Mouse (Mus musculus) erythroblast, adult 5-6 weeks (primary cell): ENCODE measurements around the gene Pspc1. TPM values are rescaled to one million over a fixed set of nuclear protein-coding genes. Genes with fewer than 3 reads are reported as not detected.
"Not testable (repeated sequence)": the region's sequence is repeated elsewhere in the genome, so short reads cannot be mapped to it uniquely, and the experiment has no call there.

Experiments
- ATAC-seq: replicated peaks from 2 replicates; pipeline ENCODE4 v1.8.0; 2016; ENCODE audit warnings: moderate number of reproducible peaks, mild to moderate bottlenecking, moderate TSS enrichment, inconsistent platforms; ENCODE audit not compliant: poor library complexity, low FRiP score, severe bottlenecking
- total RNA-seq, 2 experiments: library from RNA; stranded (forward) in 1 of 2; stranded (reverse) in 1 of 2; fragments of 150-400 nt in 1 of 2; fragments of 200-764, 138-1000 nt in 1 of 2; gene quantifications; 2 replicates each; pipeline versions ENCODE4 v1.2.3 to v1.2.4; 2015 to 2017; ENCODE audit warnings: low replicate concordance in 2 of 2

The Pspc1 gene
- 8.3 and 29.7 TPM in 2 replicates for total RNA-seq (2015; ENCODE audit: low replicate concordance)
- total RNA-seq (2017; ENCODE audit: low replicate concordance) = 99.5 and 123 TPM in 2 replicates

GRCm38 (mm10) chr14:56778200-56778932, at the start of gene Pspc1:
TSS of gene Pspc1 (minus strand) at chr14:56778316.
- ATAC-seq = peak; percentile 93

DNA sequence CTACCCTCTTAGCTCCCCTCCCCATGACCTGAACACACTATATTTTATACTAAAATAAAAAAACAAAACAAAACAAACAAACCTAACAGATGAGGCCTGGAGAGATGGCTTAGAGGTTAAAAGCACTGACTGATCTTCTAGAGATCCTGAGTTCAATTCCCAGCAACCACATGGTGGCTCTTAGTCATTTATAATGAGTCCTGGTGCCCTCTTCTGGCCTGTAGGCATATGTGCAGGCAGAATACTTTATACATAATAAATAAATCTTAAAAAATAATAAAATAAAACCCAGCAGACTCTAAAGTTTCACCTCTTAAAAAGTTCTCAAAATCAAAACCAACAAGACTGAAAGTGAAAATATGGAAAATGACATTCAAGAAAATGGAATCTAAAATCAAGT, 46.4 kb upstream of the Pspc1 start:
- no peak for ATAC-seq

- no peak for ATAC-seq
These were observed 39.5 kb upstream of the Pspc1 start for GRCm38 (mm10) chr14:56817616-56818015.

DNA sequence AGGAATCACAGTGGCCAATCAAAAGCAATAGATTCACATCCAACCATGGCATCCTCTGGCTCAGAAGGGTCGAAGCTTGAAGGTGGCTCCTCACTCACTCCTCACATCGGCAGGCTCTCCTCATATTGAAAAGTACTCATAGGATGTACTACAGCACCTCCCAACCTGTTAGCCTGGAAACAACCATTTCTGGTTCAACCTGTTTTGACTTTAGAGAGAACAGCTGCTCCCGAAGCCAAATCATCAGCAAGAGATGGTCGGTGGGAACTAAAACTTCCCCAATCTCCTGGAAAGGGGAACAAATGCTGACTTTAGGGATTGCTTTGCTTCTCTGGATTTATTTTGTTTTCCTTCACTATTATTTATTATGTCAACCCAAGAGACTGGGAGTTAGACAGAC, 39.0 kb upstream of the Pspc1 start:
- no peak for ATAC-seq

DNA sequence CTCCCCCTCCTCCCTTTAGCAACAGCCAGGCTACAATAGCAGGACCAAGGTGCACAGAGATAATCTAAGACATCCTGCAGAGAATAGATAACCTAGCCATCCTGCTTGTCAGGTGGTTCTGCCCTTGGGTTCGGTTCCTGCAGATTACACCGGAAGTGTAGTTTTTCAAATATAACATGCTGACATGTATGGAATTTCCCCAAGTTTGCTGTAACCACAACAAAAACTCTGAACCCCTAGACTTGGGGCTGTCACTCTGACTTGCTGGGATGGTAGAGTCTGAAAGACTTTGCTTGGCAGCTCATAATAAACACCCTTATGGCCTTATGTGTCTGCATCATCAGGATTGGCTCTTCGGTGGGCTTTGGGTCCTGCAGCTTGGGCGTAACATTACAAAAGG, 38.4 kb upstream of the Pspc1 start:
- ATAC-seq = no peak

GRCm38 (mm10) chr14:56812520-56813036, 34.5 kb upstream of the Pspc1 start:
- ATAC-seq = peak; percentile 42

- ATAC-seq = peak; percentile 96
These were observed 33.7 kb upstream of the Pspc1 start, which contains the start of gene Zmym5 for GRCm38 (mm10) chr14:56811701-56812339. TSS of gene Zmym5 (minus strand) at chr14:56811716.

DNA sequence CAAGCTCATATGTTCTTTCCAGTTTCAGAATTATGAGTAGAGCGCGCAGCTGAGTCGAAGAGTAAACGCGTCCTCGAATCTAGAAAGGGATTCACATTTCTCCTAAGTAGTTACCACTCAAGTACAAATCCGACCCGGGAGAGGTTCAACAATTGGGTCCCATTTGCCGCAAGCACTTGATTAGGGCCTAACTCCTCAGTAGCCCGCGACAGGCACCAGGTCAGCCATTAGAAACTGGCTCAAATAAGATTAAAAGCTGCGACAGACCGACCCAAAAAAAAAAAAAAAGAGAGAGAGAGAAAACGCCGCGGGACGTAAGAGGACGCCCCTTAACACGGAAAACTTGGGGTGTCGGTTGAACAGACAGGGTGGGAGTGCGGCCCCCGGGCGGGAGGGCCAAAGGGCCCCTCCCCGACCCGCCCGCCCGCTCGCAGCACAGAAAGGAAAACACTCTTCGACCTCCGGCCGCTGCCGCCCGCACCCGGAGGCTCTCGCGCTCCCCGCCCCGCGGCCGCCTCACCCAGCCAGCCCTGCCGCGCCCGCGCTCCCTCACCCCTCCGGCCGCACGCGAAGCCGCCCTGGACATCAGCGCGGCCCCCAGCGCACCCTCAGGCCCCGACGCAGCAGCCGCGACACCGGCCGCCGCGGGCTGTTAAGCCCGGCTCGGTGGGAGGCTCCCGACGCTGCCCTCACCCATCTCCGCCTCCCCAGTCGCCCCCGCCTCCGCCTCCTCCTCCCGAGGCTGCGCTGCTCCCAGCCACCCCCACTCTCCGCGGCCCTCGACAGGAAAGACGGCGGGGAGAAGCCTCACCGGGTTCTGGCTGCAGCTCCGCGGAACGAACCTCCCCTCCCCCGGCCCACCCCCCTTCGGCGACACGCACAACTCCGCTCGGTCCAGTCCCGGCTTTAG, 32.9 kb upstream of the Pspc1 start:
- ATAC-seq = peak; percentile 69

DNA sequence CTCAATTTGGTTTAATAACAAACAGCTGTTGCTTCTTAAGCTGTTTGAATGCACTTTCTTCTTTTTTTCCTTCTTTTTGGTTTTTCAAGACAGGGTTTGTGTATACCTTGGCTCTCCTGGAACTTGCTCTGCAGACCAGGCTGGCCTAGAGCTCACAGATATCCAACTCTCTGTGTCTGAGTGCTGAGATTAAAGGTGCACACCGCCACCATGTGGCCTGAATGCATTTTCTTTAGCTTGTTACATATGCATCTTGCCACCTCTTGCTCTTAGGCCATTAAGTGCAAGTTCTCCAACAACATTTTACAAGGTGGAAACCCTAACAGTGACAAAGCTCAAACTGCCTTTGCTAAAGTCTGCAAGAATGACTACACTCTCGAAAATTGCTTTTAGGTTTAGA, 15.1 kb upstream of the Pspc1 start:
- peak; percentile 66; the same call in 1 of the 2 replicates for ATAC-seq

GRCm38 (mm10) chr14:56784575-56784974, 6.5 kb upstream of the Pspc1 start:
- ATAC-seq = no peak

DNA sequence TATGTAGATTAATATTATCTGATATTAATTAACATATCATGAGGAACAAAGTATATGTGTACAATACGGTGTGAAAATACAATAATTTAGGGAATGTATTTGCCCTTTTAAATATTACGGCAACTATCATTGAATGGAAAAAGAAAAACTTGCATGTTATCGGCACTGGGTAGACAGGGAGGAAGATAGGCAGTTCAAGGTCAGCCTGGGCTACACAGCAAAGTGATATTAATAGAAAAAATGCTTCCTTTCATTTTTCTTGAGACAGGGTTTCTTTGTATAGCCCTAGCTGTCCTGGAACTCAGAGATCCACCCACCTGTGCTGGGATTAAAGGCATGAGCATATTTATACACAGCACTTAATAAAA, 801 bp upstream of the Pspc1 start:
- no peak for ATAC-seq

DNA sequence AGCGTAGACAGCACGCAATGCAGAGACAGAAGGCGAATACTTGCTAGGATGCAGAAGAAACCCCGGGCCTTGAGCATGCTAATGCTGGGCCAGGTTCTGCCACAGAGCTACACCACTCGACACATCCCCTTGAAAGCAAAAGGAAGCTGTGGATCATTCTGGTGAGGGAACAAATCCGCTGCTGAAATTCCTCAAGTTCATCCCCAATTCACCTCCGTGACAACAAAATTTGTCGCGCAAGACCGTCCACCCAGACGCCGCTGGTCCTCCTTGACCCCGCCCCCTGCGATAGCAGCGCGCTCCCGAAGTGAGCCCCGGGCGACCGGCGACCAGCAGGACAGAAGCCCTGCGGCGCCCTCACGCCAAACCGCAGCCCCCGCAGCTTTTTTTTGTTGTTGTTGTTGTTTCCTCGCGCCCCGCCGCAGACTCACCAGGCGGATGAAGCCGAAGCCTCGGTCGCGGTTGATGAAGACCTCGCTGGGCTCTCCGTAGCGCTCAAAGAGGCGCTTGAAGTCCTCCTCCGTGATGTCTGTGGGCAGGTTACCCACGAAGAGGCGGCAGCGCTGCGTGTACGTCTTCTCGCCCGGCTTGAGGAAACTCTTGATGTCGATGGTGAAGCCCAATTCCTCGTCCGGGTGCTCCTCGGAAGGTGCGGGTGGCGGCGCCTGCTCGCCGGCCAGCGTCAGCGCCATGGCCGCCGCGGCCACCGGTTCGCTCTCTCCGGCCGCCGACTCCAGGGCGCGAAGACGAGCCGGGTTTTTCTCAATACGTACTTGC, 568 bp downstream of the Pspc1 start:
- peak; percentile 84 for ATAC-seq

GRCm38 (mm10) chr14:56776571-56777238, 1.4 kb downstream of the Pspc1 start:
- no peak; the same call in 1 of the 2 replicates for ATAC-seq

DNA sequence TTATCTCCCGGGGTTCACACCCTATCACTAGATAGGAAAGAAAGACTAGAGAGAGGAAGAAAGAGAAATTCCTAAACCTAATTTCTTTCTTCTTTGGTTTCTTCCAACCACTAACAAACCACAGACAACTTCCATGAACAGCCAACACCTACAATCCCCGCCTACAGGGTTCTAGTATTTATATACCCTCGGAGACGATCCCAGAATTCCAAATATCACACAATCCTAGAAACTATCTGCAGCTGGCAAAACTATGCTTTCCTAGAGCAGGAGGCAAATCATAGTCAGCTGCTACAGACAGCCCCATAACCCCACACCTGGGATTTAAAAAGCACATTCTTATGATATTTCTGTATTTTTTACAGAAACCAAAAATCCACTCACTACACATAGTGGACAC, 2.7 kb downstream of the Pspc1 start:
- no peak for ATAC-seq

DNA sequence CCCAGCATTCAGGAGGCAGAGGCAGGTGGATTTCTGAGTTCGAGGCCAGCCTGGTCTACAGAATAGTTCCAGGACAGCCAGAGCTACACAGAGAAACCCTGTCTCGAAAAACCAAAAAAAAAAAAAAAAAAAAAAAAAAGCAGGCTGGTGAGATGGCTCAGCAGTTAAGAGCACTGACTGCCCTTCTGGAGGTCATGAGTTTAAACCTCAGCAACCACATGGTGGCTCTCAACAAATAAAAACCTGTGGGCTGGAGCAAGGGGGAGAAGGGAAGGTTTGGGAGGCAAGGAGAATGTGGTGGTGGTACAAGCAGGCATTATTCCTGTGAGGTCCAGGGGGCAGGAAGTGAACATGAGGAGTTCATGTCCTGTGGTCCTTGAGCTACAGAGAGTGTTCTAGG, 11.7 kb downstream of the Pspc1 start:
- not testable (repeated sequence) for ATAC-seq

DNA sequence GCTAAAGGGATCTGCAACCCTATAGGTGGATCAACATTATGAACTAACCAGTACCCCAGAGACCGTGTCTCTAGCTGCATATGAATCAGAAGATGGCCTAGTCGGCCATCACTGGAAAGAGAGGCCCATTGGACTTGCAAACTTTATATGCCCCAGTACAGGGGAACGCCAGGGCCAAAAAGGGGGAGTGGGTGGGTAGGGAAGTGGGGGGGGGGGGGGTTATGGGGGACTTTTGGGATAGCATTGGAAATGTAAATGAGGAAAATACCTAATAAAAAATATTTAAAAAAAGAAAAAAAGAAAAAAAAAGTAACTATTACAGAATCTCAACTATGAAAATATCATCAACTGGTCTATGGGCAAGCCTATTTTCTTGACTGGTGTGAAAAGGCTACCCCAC, 13.0 kb downstream of the Pspc1 start:
- not testable (repeated sequence) for ATAC-seq

GRCm38 (mm10) chr14:56751282-56751681, 26.8 kb downstream of the Pspc1 start:
- no peak for ATAC-seq

DNA sequence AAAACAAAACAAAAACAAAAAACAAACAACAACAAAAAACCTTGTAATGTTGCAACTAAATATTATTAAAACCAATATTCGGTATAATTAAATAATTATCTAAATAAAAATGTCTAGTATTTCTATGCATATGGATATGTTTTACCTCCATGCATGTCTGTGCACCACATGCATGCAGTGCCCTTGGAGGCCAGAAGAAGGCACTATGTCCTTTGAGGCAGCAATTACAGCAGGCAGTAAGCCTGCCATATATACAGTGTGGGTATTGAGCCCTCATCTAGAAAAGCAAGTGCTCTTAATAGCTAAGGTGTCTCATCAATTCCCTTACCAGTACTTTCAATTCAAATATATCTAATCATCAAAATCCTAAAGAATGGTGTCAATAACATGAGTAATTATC, 37.9 kb downstream of the Pspc1 start:
- no peak for ATAC-seq

DNA sequence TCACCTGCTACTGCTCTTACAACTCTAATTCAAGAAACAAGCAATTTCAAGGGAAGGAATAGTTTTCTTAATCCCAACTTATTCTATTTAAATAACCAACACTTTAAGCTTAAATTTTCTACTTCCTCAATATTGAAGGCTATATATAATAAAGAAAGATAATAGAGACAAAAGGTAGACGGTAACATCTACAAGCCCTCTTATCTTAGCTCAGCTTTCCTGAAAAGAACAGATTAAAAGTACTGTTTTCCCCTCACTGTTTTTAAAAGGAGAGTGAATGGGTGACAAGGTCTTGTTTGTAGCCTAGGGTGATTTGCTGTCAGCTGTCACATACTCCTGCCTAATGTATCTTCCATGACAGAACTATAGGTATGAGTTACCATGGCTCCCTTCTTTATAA, 51.6 kb downstream of the Pspc1 start:
- no peak for ATAC-seq
